Mouse (Mus musculus) lung, postnatal 0 days (tissue): Measurements from ENCODE around the gene Rex1bd. TPM values are rescaled to one million over a fixed set of nuclear protein-coding genes. Genes with fewer than 3 reads are reported as not detected.

Experiments used
- ATAC-seq: fragments of 200-750 bp; cut with Nextera tagmentation; 2 replicates; pipeline ENCODE4 v1.8.0; 2017; ENCODE audit warnings: moderate library complexity
- DNase-seq: peaks from one replicate; pipeline ENCODE4 v3.0.0-alpha.2; 2016; ENCODE audit warnings: low spot score
- H3K27ac ChIP-seq: fragments of 300-500 bp; sonication (generic); 2 replicates; pipeline ENCODE4 v1.5.1; 2014; ENCODE audit warnings: antibody characterized with exemption, mild to moderate bottlenecking, low read length, mixed read lengths
- H3K27me3 ChIP-seq: fragments of 300-500 bp; sonication (generic); replicated peaks from 2 replicates; pipeline ENCODE4 v1.6.1; 2014; ENCODE audit warnings: low read length, mixed read lengths; ENCODE audit not compliant: insufficient read depth
- H3K36me3 ChIP-seq: fragments of 300-500 bp; sonication (generic); 2 replicates; pipeline ENCODE4 v1.6.1; 2014; ENCODE audit warnings: low read length, mixed read lengths; ENCODE audit not compliant: insufficient read depth
- H3K4me1 ChIP-seq: fragments of 300-500 bp; sonication (generic); 2 replicates; pipeline ENCODE4 v1.6.1; 2014; ENCODE audit warnings: antibody characterized with exemption, low read depth, low read length, mixed read lengths; ENCODE audit not compliant: insufficient read depth
- H3K4me2 ChIP-seq: fragments of 300-500 bp; sonication (generic); replicated peaks from 2 replicates; pipeline ENCODE4 v1.6.1; 2014; ENCODE audit warnings: low read depth, mild to moderate bottlenecking, low read length, moderate library complexity, mixed read lengths
- H3K4me3 ChIP-seq: fragments of 300-500 bp; sonication (generic); 2 replicates; pipeline ENCODE4 v1.5.1; 2014; ENCODE audit warnings: low read depth, low read length
- H3K9ac ChIP-seq: fragments of 300-500 bp; sonication (generic); replicated peaks from 2 replicates; pipeline ENCODE4 v1.6.1; 2014; ENCODE audit warnings: low read depth, mild to moderate bottlenecking
- H3K9me3 ChIP-seq: fragments of 300-500 bp; sonication (generic); 2 replicates; pipeline ENCODE4 v1.6.1; 2016; ENCODE audit warnings: low read length, mixed read lengths
- CTCF ChIP-seq: IDR thresholded peaks from 2 replicates; pipeline ENCODE4 v1.5.1; 2016; ENCODE audit warnings: antibody characterized with exemption, mild to moderate bottlenecking
- EP300 ChIP-seq: IDR thresholded peaks from 2 replicates; pipeline ENCODE4 v1.6.1; 2016; ENCODE audit warnings: antibody characterized with exemption, mild to moderate bottlenecking, control low read depth
- WGBS: fragments of 180-500 bp; shearing (Covaris S2); extraction: QIAGEN DNeasy Blood & Tissue Kit; methylation state at CpG from one replicate; pipeline ENCODE4 v1.1.7; 2014; 5-methylcytosine and 5-hydroxymethylcytosine counted together
- polyA plus RNA-seq: library from polyadenylated mRNA; unstranded; fragments of >200 nt; fragmentation: Nextera tagmentation; extraction: Ambion mirVana; gene quantifications from 2 replicates; pipeline ENCODE4 v1.2.1, GENCODE M21; 2015

The Rex1bd gene
- polyA plus RNA-seq, 1 experiment from 2014 or later = 117 TPM

DNA sequence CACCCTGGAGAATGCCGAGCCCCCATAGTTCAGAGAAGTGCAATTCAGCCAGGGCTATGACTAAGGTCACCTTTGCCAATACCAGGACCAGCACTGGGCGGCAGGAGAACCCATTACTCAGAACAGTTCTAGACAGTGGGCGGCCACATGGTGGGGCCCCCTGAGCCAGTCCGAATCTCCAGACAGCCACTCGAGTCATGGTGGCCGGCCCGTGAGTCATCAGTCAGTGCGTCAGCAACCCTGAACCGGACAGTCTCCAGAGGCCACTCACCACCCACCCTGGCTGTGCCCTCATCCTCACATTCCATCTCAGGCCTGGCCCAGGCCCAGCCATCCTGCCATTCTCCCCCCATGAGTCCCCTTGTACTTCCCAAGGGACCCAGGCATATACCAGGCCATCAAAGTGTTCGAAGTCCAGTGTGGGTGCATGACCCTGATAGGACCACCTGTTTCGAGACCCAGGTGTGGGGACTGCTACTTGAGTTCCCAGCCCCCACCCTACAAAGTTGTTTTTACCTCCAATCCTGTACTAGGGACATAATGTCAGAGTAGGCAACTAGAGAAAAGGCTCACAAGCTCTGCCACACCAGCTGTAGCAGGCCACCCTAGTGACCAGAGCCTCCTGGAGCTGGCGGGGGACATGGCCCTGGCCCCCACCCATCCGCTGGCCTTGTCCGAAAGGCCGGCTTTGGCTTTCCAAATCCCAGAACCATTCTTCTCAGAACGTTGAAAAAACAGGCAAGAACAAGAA is 44.6 kb downstream of the Rex1bd start:
- H3K36me3 ChIP-seq = no peaks in the 10 kb centered on the region
- no peaks in the 10 kb centered on the region for H3K9me3 ChIP-seq
- H3K9ac ChIP-seq = no peak overlapping the region
- peak; percentile 21 for DNase-seq
- WGBS = 76% methylated on average over 16 of the region's 16 CpGs
- H3K27me3 ChIP-seq = no peaks in the 10 kb centered on the region
- 0 out of 2 replicates have a peak overlapping the region, but pooled peaks have one; percentile 55 for H3K27ac ChIP-seq
- peaks cover under 1% of the 10 kb centered on the region; the same call in 1 of the 2 replicates for H3K4me1 ChIP-seq
- peak; percentile 62 for ATAC-seq
- H3K4me2 ChIP-seq = no peak overlapping the region
- no peak overlapping the region for H3K4me3 ChIP-seq
- TF ChIP-seq EP300 (peak; percentile 63), CTCF (no peak)

DNA sequence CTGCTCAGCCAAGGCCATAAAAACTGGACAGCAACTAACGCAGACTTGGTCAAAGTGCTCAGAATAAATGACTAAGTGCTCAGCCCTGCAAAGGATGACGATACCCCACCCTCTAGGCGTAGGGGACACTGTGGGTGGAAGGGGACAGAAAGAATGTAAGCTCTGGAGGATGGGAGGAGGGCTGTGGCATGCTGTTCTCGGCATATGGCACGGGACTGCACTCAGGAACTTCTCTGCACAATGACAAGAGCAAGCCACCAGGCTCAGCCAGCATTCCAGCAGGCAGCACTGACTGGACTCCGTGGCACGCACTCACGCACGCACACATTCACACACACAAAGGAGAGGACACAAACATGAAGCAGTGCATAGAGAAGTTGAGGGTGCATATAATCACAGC is 45.9 kb downstream of the Rex1bd start:
- ATAC-seq (peak; percentile 79), DNase-seq (peak; percentile 44)
- Histone ChIP-seq H3K36me3 (no peaks in the 10 kb centered on the region), H3K27me3 (no peaks in the 10 kb centered on the region), H3K4me1 (no peaks in the 10 kb centered on the region), H3K9me3 (no peaks in the 10 kb centered on the region), H3K27ac (peak overlapping the region; percentile 55; the same call in 1 of the 2 replicates), H3K4me2 (no peak overlapping the region), H3K9ac (no peak overlapping the region), H3K4me3 (no peak overlapping the region)
- no peak for TF ChIP-seq CTCF
- TF ChIP-seq EP300 = peak; percentile 82
- WGBS = 67% methylated on average over 9 of the region's 9 CpGs

DNA sequence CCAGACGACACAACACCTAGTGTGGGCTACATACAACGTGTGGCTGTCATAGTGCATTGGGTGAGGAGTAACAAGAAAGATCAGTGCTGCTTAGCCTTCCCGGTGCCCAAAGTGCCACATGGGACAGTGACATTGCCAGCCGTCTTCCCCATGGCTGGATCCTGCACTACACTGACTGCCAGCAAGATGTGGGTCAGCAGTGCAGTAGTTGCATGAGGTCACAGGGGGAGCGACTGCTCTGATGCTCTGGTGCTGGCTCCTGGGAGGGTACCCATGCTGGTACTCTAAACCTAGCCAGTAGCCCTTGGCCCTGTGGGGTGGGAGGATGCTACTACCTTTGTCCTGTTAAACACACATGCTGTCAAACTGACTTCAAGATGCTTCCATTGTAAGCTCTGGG is 46.4 kb downstream of the Rex1bd start:
- Histone ChIP-seq H3K36me3 (no peaks in the 10 kb centered on the region), H3K9ac (no peak overlapping the region), H3K27me3 (no peaks in the 10 kb centered on the region), H3K4me3 (no peak overlapping the region), H3K27ac (no peak overlapping the region), H3K9me3 (no peaks in the 10 kb centered on the region), H3K4me1 (no peaks in the 10 kb centered on the region), H3K4me2 (no peak overlapping the region)
- TF ChIP-seq CTCF = no peak
- TF ChIP-seq EP300 = no peak
- DNase-seq (no peak), ATAC-seq (no peak)
- 87% methylated on average over 5 of the region's 5 CpGs for WGBS

DNA sequence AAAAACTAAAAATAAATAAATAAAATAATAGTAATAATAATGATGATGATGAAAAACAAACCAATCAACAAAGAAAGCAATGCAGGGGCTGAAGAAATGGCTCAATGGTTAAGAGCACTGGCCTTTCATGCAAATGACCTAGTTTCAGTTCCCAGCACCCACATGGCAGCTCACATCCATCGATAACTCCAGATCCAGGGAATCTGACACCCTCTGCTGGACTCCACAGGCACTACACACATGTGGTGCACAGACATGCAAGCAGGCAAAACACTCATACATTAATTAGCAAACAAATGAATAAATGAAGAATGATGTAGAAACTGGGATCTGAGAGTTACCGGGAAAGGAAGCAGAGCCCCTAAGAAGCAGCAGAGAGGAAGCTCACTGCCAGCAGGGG is 46.9 kb downstream of the Rex1bd start:
- no peak overlapping the region for H3K4me2 ChIP-seq
- WGBS = 91% methylated on average over 2 of the region's 2 CpGs
- no peaks in the 10 kb centered on the region for H3K4me1 ChIP-seq
- no peaks in the 10 kb centered on the region for H3K27me3 ChIP-seq
- H3K4me3 ChIP-seq = no peak overlapping the region
- DNase-seq (no peak), ATAC-seq (no peak)
- no peak overlapping the region for H3K9ac ChIP-seq
- H3K27ac ChIP-seq = no peak overlapping the region
- H3K9me3 ChIP-seq = no peaks in the 10 kb centered on the region
- TF ChIP-seq CTCF (peak; percentile 29; the same call in 1 of the 2 replicates), EP300 (no peak)
- H3K36me3 ChIP-seq = no peaks in the 10 kb centered on the region

DNA sequence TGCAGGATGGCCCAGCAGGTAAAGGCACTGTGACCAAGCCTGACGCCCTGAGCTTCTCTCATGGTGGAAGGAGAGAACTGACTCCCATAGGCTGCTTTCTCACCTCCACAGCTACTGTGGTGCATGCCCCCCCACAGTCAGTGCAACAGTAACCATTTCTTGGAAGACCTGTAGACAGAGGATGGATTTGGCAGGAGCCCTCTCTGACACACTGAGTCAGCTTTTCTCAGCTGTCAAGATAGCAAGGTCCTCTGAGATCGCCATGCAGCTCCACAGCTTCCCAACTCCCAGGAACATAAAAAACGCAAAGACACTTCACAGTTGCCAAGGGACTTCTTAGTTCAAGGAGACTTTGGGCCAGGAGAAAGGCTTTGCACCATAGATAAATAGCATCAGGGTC is 48.1 kb downstream of the Rex1bd start:
- no peak for DNase-seq
- no peaks in the 10 kb centered on the region for H3K9me3 ChIP-seq
- H3K4me2 ChIP-seq = no peak overlapping the region
- no peaks in the 10 kb centered on the region for H3K36me3 ChIP-seq
- no peaks in the 10 kb centered on the region for H3K4me1 ChIP-seq
- TF ChIP-seq CTCF = no peak
- no peak overlapping the region for H3K4me3 ChIP-seq
- H3K27me3 ChIP-seq = no peaks in the 10 kb centered on the region
- no peak overlapping the region for H3K27ac ChIP-seq
- no peak overlapping the region for H3K9ac ChIP-seq
- no peak for ATAC-seq
- WGBS = 85% methylated on average over 3 of the region's 3 CpGs

DNA sequence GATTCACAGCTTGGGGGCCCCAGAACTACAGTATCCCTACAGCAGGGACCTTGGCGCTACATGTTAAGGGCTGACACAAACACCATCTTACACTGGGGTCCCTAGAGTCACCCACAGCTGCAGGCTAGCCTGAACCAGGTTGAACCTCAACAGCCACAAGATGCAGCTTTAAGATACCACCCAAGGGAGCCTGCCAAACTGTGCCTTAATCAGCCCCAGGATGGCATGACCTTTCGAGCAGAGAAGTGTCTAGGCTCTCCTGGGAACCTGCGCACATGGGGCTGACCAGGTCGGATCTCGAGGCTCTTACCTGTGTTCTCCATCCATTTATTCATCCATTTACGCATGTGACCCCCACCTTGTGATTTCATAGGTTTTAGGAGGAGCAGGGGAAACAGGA is 48.7 kb downstream of the Rex1bd start:
- no peaks in the 10 kb centered on the region for H3K9me3 ChIP-seq
- DNase-seq = no peak
- no peaks in the 10 kb centered on the region for H3K4me1 ChIP-seq
- H3K4me3 ChIP-seq = no peak overlapping the region
- H3K4me2 ChIP-seq = no peak overlapping the region
- ATAC-seq = no peak
- no peak overlapping the region for H3K27ac ChIP-seq
- H3K36me3 ChIP-seq = no peaks in the 10 kb centered on the region
- H3K27me3 ChIP-seq = no peaks in the 10 kb centered on the region
- H3K9ac ChIP-seq = no peak overlapping the region
- TF ChIP-seq EP300 = no peak
- no peak for TF ChIP-seq CTCF
- WGBS = 88% methylated on average over 6 of the region's 6 CpGs
